Mouse (Mus musculus) lung, postnatal 0 days (tissue): Measurements from ENCODE around the gene Rtp4. TPM values are rescaled to one million over a fixed set of nuclear protein-coding genes. Genes with fewer than 3 reads are reported as not detected.

Source experiments
- ATAC-seq: fragments of 200-750 bp; cut with Nextera tagmentation; 2 replicates; pipeline ENCODE4 v1.8.0; 2017; ENCODE audit warnings: moderate library complexity
- DNase-seq: peaks from one replicate; pipeline ENCODE4 v3.0.0-alpha.2; 2016; ENCODE audit warnings: low spot score
- H3K27ac ChIP-seq: fragments of 300-500 bp; sonication (generic); 2 replicates; pipeline ENCODE4 v1.5.1; 2014; ENCODE audit warnings: antibody characterized with exemption, mild to moderate bottlenecking, low read length, mixed read lengths
- H3K27me3 ChIP-seq: fragments of 300-500 bp; sonication (generic); replicated peaks from 2 replicates; pipeline ENCODE4 v1.6.1; 2014; ENCODE audit warnings: low read length, mixed read lengths; ENCODE audit not compliant: insufficient read depth
- H3K36me3 ChIP-seq: fragments of 300-500 bp; sonication (generic); 2 replicates; pipeline ENCODE4 v1.6.1; 2014; ENCODE audit warnings: low read length, mixed read lengths; ENCODE audit not compliant: insufficient read depth
- H3K4me1 ChIP-seq: fragments of 300-500 bp; sonication (generic); 2 replicates; pipeline ENCODE4 v1.6.1; 2014; ENCODE audit warnings: antibody characterized with exemption, low read depth, low read length, mixed read lengths; ENCODE audit not compliant: insufficient read depth
- H3K4me2 ChIP-seq: fragments of 300-500 bp; sonication (generic); replicated peaks from 2 replicates; pipeline ENCODE4 v1.6.1; 2014; ENCODE audit warnings: low read depth, mild to moderate bottlenecking, low read length, moderate library complexity, mixed read lengths
- H3K4me3 ChIP-seq: fragments of 300-500 bp; sonication (generic); 2 replicates; pipeline ENCODE4 v1.5.1; 2014; ENCODE audit warnings: low read depth, low read length
- H3K9ac ChIP-seq: fragments of 300-500 bp; sonication (generic); replicated peaks from 2 replicates; pipeline ENCODE4 v1.6.1; 2014; ENCODE audit warnings: low read depth, mild to moderate bottlenecking
- H3K9me3 ChIP-seq: fragments of 300-500 bp; sonication (generic); 2 replicates; pipeline ENCODE4 v1.6.1; 2016; ENCODE audit warnings: low read length, mixed read lengths
- CTCF ChIP-seq: IDR thresholded peaks from 2 replicates; pipeline ENCODE4 v1.5.1; 2016; ENCODE audit warnings: antibody characterized with exemption, mild to moderate bottlenecking
- EP300 ChIP-seq: IDR thresholded peaks from 2 replicates; pipeline ENCODE4 v1.6.1; 2016; ENCODE audit warnings: antibody characterized with exemption, mild to moderate bottlenecking, control low read depth
- WGBS: fragments of 180-500 bp; shearing (Covaris S2); extraction: QIAGEN DNeasy Blood & Tissue Kit; methylation state at CpG from one replicate; pipeline ENCODE4 v1.1.7; 2014; 5-methylcytosine and 5-hydroxymethylcytosine counted together
- polyA plus RNA-seq: library from polyadenylated mRNA; unstranded; fragments of >200 nt; fragmentation: Nextera tagmentation; extraction: Ambion mirVana; gene quantifications from 2 replicates; pipeline ENCODE4 v1.2.1, GENCODE M21; 2015

The Rtp4 gene
- polyA plus RNA-seq, 1 experiment from 2014 or later, result 34.8 TPM

GRCm38 (mm10) chr16:23497881-23498280, 22.2 kb upstream of the Rtp4 start:
- 30% methylated on average over 1 of the region's 1 CpGs for WGBS
- TF ChIP-seq CTCF, result no peak
- TF ChIP-seq EP300, result no peak
- Histone ChIP-seq H3K9ac (no peak overlapping the region), H3K36me3 (no peaks in the 10 kb centered on the region), H3K27ac (no peak overlapping the region), H3K4me3 (no peak overlapping the region), H3K4me2 (no peak overlapping the region), H3K9me3 (no peaks in the 10 kb centered on the region), H3K27me3 (no peaks in the 10 kb centered on the region), H3K4me1 (peaks cover 24% of the 10 kb centered on the region; the same call in 1 of the 2 replicates)
- no peak for DNase-seq
- no peak for ATAC-seq

GRCm38 (mm10) chr16:23498691-23499131, 21.4 kb upstream of the Rtp4 start:
- Histone ChIP-seq H3K4me2 (peak overlapping the region; percentile 25; the same call in 1 of the 2 replicates), H3K9me3 (no peaks in the 10 kb centered on the region), H3K4me3 (no peak overlapping the region), H3K9ac (no peak overlapping the region), H3K4me1 (peaks cover 24% of the 10 kb centered on the region; the same call in 1 of the 2 replicates), H3K27me3 (no peaks in the 10 kb centered on the region), H3K27ac (peak overlapping the region; percentile 40; the same call in 1 of the 2 replicates), H3K36me3 (no peaks in the 10 kb centered on the region)
- TF ChIP-seq EP300 (peak; percentile 32; the same call in 1 of the 2 replicates), CTCF (no peak)
- peak; percentile 46 for DNase-seq
- WGBS, result 11% methylated on average over 7 of the region's 7 CpGs
- ATAC-seq, result peak; percentile 46

- peaks cover 24% of the 10 kb centered on the region; the same call in 1 of the 2 replicates for H3K4me1 ChIP-seq
- 49% methylated on average over 5 of the region's 5 CpGs for WGBS
- no peak for ATAC-seq
Observed at GRCm38 (mm10) chr16:23500558-23500957, 19.5 kb upstream of the Rtp4 start.

GRCm38 (mm10) chr16:23501288-23501687, 18.8 kb upstream of the Rtp4 start:
- peaks cover 24% of the 10 kb centered on the region; the same call in 1 of the 2 replicates for H3K4me1 ChIP-seq
- H3K4me3 ChIP-seq, result no peak overlapping the region
- ATAC-seq (no peak), DNase-seq (no peak)
- WGBS, result 84% methylated on average over 2 of the region's 2 CpGs
- no peak overlapping the region for H3K27ac ChIP-seq
- no peaks in the 10 kb centered on the region for H3K9me3 ChIP-seq
- TF ChIP-seq EP300 (no peak), CTCF (no peak)
- H3K4me2 ChIP-seq, result no peak overlapping the region
- no peaks in the 10 kb centered on the region for H3K36me3 ChIP-seq
- H3K27me3 ChIP-seq, result no peaks in the 10 kb centered on the region
- H3K9ac ChIP-seq, result no peak overlapping the region

More at GRCm38 (mm10) chr16:23500558-23500957, 19.5 kb upstream of the Rtp4 start:
- no peak overlapping the region for H3K27ac ChIP-seq
- H3K36me3 ChIP-seq, result no peaks in the 10 kb centered on the region
- H3K4me2 ChIP-seq, result no peak overlapping the region
- no peaks in the 10 kb centered on the region for H3K9me3 ChIP-seq
- no peaks in the 10 kb centered on the region for H3K27me3 ChIP-seq
- no peak for TF ChIP-seq EP300
- H3K4me3 ChIP-seq, result no peak overlapping the region
- no peak overlapping the region for H3K9ac ChIP-seq
- DNase-seq, result no peak

GRCm38 (mm10) chr16:23502478-23502877, 17.6 kb upstream of the Rtp4 start:
- Histone ChIP-seq H3K9ac (no peak overlapping the region), H3K27ac (no peak overlapping the region), H3K4me3 (no peak overlapping the region), H3K4me1 (peaks cover 15% of the 10 kb centered on the region; the same call in 1 of the 2 replicates), H3K27me3 (no peaks in the 10 kb centered on the region), H3K36me3 (no peaks in the 10 kb centered on the region), H3K4me2 (no peak overlapping the region), H3K9me3 (no peaks in the 10 kb centered on the region)
- 64% methylated on average over 3 of the region's 3 CpGs for WGBS
- TF ChIP-seq EP300 (no peak), CTCF (no peak)
- ATAC-seq (no peak), DNase-seq (no peak)

- Histone ChIP-seq H3K4me1 (peaks cover 8% of the 10 kb centered on the region; the same call in 1 of the 2 replicates), H3K4me2 (no peak overlapping the region)
- ATAC-seq, result no peak
Observed at GRCm38 (mm10) chr16:23503351-23503750, 16.7 kb upstream of the Rtp4 start.

More at GRCm38 (mm10) chr16:23503351-23503750, 16.7 kb upstream of the Rtp4 start:
- H3K36me3 ChIP-seq, result no peaks in the 10 kb centered on the region
- no peaks in the 10 kb centered on the region for H3K9me3 ChIP-seq
- 77% methylated on average over 4 of the region's 4 CpGs for WGBS
- TF ChIP-seq EP300 (no peak), CTCF (no peak)
- H3K27me3 ChIP-seq, result no peaks in the 10 kb centered on the region
- H3K9ac ChIP-seq, result no peak overlapping the region
- H3K4me3 ChIP-seq, result no peak overlapping the region
- DNase-seq, result no peak
- no peak overlapping the region for H3K27ac ChIP-seq
